Mouse (Mus musculus): Measurements from ENCODE around the gene Gm20388.

DNA sequence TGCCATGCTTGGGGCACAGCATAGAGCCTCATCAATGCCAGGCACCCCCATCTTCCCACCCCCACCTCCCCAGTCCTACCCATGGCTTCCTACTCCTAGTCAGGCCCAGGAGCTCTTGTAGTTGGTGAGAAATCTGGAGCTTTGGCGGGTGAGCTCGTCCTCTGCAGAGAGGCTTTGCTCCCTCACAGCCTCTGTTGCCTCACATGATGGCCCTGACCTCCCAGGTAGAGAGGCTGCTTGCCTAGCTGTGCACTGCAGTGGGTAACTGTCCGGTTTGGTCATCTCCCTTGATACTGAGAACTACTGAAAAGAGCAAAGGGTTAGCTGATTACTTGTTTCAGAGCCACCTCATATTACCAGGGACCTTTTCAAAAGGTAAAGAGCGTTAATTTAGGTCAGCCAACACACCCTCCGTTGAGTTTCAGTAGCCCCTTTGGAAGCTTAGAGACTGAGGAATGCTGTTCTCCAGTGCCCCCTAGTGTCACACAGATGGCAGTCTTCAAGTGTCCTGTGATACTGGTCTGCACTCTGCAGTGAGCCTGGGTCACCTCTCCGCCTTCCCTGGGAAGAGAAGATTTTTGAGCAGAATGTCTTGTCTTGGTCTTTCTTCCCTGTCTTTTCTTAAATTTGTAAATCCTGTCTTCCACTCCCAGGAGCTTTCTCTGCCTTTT lies 16.9 kb downstream of the Gm20388 start:
- peak; percentile 84 for TF ChIP-seq CTCF (IDR thresholded peaks at IDR 0.05; ENCODE audit: low read depth)
- TF ChIP-seq EP300 (optimal IDR thresholded peaks at IDR 0.05) = no peak
